Mouse (Mus musculus): ENCODE data around the gene Pitpnm3.

DNA sequence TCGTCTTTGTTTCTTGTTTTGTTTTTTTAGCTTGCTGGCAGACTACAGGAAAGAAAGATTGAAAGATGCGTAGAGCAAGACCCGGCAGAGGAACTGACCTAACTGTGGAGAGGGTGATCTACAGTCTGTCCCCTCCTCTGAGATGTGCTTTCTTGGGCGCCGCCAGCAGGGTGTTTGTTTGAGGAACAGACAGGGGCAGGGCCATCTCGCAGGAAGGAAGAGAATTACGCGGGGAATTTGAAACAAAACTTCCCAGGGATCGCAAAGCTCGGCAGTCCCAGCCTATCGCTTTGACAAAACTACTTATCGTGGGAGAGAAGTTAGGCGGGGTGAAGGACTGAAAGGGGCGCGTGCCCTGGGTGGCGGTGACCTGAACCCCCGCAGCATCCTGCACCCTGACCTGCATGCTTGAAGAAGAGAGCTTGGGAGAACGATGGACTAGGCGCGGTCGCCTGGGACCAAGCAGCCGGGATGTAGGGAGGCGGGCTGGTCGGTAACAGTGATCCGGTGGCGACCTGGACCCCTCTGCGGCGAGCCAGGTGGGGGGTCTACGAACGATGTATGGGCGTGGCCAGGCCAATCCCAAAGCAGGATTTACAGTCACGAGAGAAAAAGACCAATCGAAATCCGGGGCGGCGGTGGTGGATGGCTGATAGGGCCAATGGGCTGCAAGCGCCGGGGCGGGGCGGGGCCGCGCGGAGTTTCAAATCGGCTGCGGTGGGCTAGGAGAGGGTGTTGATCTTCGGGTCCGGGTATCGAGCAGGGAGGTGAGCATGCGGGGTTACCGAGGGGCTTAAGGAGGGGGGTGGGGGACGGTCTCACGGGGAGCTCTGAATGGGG is 93.6 kb downstream of the Pitpnm3 start, which contains the start of gene Pimreg:
- TF ChIP-seq CTCF (IDR thresholded peaks at IDR 0.05; ENCODE audit: low read depth, low read length) (peak; percentile 15; the same call in 1 of the 2 replicates), POLR2A (IDR thresholded peaks at IDR 0.05; ENCODE audit: extremely low read depth, insufficient read depth, low read length) (no peak)
